Mouse (Mus musculus): ENCODE measurements around the gene Carmil1. TPM values are rescaled to one million over a fixed set of nuclear protein-coding genes. Genes with fewer than 3 reads are reported as not detected.

Carmil1 gene
- 51.2 and 51.7 TPM in 2 replicates for polyA plus RNA-seq (2015; fragmentation: Nextera tagmentation; extraction: Ambion mirVana)

DNA sequence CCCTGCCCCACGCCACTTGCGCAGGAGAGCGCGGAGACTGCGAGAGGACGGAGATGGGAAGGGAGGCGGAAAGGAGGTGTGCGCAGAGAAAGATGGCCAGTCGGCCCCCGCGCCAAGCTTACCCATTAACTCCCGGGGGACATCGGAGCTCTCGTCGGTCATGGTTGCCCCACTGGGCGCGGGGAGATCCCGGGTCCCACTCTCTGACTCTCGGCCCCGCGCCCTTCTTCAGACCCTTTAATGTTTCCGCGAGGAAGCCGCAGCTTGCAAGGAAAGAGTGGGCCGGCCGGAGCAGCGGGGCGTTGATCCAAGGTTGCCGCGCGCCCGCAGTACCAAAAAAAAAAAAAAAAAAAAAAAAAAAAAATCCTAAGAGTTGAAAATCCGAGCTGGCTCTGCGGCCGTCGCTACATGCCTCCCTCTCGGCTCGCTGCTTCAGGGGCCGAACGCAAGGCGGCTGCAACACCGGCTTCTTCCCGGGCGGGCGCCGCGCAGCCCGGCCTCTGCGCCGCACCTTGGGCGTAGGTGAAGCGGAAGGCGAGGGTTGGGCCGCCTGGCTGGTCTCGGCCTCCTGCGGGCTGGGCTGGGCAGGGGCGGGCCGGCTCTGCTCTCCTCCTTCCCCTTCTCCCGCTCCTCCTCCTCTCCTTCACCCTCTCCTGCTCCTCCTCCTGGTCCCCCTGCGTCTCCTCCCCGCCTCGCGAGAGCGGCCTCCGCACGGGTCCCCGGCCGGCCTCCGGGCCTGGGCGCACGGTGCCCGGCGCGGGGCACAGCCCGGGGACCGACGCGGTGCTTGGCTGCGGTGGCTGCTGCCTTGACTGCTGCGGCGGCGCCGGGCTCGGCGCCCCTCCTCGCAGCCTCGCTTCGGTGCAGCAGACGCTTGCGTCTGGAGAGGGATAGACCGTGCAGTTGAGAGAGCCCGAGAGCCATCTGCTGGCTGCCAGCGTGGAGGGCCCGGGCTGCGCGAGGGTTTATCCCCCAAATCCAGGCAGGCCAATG is at the start of gene Carmil1:
Gene Carmil1, minus strand, starts transcription at position 357 of the 993 bp plus-strand sequence.
- Histone ChIP-seq H3K27me3 (ENCODE audit: control insufficient read depth, insufficient read depth, low read depth, low read length) (no peaks in the 10 kb centered on the region), H3K4me1 (replicated peaks; ENCODE audit: control insufficient read depth, insufficient read depth, low read length) (peaks cover 7% of the 10 kb centered on the region), H3K4me3 (ENCODE audit: low read length) (peak within 1 kb of the TSS; percentile 75), H3K9me3 (ENCODE audit: control insufficient read depth, low read length) (no peaks in the 10 kb centered on the region), H3K9ac (ENCODE audit: low read length) (peak within 1 kb of the TSS; percentile 84), H3K4me2 (ENCODE audit: low read depth, low read length) (peak within 1 kb of the TSS; percentile 89), H3K36me3 (ENCODE audit: control insufficient read depth, insufficient read depth, low read length) (no peaks in the 10 kb centered on the region), H3K27ac (ENCODE audit: low read length) (peak within 1 kb of the TSS; percentile 96)
- 0% methylated on average over 90 of the region's 96 CpGs for WGBS
- ATAC-seq (ENCODE audit: low read depth), result peak; percentile 98

GRCm38 (mm10) chr13:24330128-24330527 is 49.5 kb upstream of the Carmil1 start:
- no peak for ATAC-seq (ENCODE audit: low read depth)
- WGBS, result 72% methylated on average over 4 of the region's 4 CpGs
- H3K4me3 ChIP-seq (ENCODE audit: low read length), result no peak overlapping the region

DNA sequence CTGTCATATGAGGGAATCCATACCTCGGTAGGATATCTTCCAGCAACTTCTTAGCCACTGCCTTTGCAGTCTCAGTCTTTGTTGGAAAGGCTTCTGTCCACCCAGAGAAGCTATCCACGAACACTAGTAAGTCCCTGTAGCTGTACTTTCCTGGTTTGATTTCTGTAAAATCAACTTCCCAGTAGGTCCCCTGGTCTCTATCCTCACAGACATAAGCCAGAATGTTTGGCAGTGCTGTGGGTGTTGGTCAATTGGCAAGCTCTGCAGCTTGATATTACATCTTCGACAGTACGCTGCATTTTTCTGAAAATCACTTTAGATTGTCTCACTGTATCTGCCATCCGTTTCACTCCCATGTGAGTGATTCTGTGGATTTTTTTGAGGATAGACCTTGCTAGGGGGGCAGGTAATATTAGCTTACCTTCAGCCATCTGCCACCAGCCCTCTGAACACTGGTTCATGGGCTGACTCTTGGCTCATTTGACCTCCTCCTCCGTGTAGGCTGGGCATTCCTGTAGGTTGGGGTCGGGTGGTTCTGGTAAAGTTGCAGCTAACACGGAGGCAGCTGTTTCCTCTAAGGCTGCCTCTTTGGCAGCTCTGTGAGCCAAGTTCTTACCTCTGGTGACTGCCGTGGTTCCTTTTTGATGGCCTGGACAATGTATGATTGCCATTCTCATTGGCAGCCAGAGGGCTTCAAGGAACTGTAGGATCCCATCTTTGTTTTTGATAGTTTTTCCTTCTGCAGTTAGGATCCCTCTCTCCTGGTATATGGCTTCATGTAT is 47.6 kb upstream of the Carmil1 start:
- 72% methylated on average over 9 of the region's 9 CpGs for WGBS
- no peak for ATAC-seq (ENCODE audit: low read depth)
- no peaks in the 10 kb centered on the region for H3K36me3 ChIP-seq (ENCODE audit: control insufficient read depth, insufficient read depth, low read length)

More at GRCm38 (mm10) chr13:24330128-24330527, 49.5 kb upstream of the Carmil1 start:
- Histone ChIP-seq H3K36me3 (ENCODE audit: control insufficient read depth, insufficient read depth, low read length) (no peaks in the 10 kb centered on the region), H3K9me3 (ENCODE audit: control insufficient read depth, low read length) (no peaks in the 10 kb centered on the region), H3K27ac (ENCODE audit: low read length) (no peak overlapping the region), H3K4me1 (replicated peaks; ENCODE audit: control insufficient read depth, insufficient read depth, low read length) (no peaks in the 10 kb centered on the region), H3K4me2 (ENCODE audit: low read depth, low read length) (no peak overlapping the region), H3K9ac (ENCODE audit: low read length) (no peak overlapping the region), H3K27me3 (ENCODE audit: control insufficient read depth, insufficient read depth, low read depth, low read length) (no peaks in the 10 kb centered on the region)

GRCm38 (mm10) chr13:24327201-24327600 is 46.6 kb upstream of the Carmil1 start, which contains the start of gene Cmah:
TSS of gene Cmah (plus strand) at chr13:24327404.
- ATAC-seq (ENCODE audit: low read depth), result no peak
- WGBS, result 77% methylated on average over 5 of the region's 5 CpGs
- Histone ChIP-seq H3K36me3 (ENCODE audit: control insufficient read depth, insufficient read depth, low read length) (no peaks in the 10 kb centered on the region), H3K9me3 (ENCODE audit: control insufficient read depth, low read length) (no peaks in the 10 kb centered on the region), H3K4me1 (replicated peaks; ENCODE audit: control insufficient read depth, insufficient read depth, low read length) (no peaks in the 10 kb centered on the region), H3K27me3 (ENCODE audit: control insufficient read depth, insufficient read depth, low read depth, low read length) (no peaks in the 10 kb centered on the region), H3K4me3 (ENCODE audit: low read length) (no peak within 1 kb of the TSS), H3K4me2 (ENCODE audit: low read depth, low read length) (no peak within 1 kb of the TSS), H3K9ac (ENCODE audit: low read length) (no peak within 1 kb of the TSS), H3K27ac (ENCODE audit: low read length) (no peak within 1 kb of the TSS)

More for the DNA sequence above, 47.6 kb upstream of the Carmil1 start:
- Histone ChIP-seq H3K9me3 (ENCODE audit: control insufficient read depth, low read length) (no peaks in the 10 kb centered on the region), H3K4me3 (ENCODE audit: low read length) (no peak overlapping the region), H3K4me1 (replicated peaks; ENCODE audit: control insufficient read depth, insufficient read depth, low read length) (no peaks in the 10 kb centered on the region), H3K9ac (ENCODE audit: low read length) (no peak overlapping the region), H3K4me2 (ENCODE audit: low read depth, low read length) (no peak overlapping the region), H3K27ac (ENCODE audit: low read length) (no peak overlapping the region), H3K27me3 (ENCODE audit: control insufficient read depth, insufficient read depth, low read depth, low read length) (no peaks in the 10 kb centered on the region)

DNA sequence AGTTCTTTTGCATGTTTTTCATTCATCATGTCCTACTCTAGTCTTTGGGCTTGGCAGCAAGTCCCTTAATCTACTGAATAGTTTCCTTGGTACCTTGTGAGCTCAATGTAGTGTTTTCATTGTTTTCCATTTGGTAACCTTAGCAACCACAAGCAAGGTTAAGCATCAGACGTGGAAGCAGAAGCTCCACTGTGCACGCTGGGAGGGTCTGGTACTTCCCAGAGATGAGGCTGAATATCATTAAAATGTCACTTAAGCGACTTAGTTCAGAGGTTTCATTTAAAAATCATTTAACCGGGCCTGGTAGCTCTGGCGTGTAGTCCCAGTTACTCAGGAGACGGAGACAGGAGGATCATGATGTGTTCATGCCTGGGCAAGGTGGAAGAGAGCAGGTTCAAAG is 40.7 kb upstream of the Carmil1 start:
- ATAC-seq (ENCODE audit: low read depth), result no peak
- Histone ChIP-seq H3K4me3 (ENCODE audit: low read length) (no peak overlapping the region), H3K9me3 (ENCODE audit: control insufficient read depth, low read length) (no peaks in the 10 kb centered on the region), H3K9ac (ENCODE audit: low read length) (no peak overlapping the region), H3K27me3 (ENCODE audit: control insufficient read depth, insufficient read depth, low read depth, low read length) (no peaks in the 10 kb centered on the region), H3K27ac (ENCODE audit: low read length) (no peak overlapping the region), H3K4me1 (replicated peaks; ENCODE audit: control insufficient read depth, insufficient read depth, low read length) (no peaks in the 10 kb centered on the region), H3K36me3 (ENCODE audit: control insufficient read depth, insufficient read depth, low read length) (no peaks in the 10 kb centered on the region), H3K4me2 (ENCODE audit: low read depth, low read length) (no peak overlapping the region)
- WGBS, result 71% methylated on average over 6 of the region's 6 CpGs

GRCm38 (mm10) chr13:24318618-24319017 is 38.0 kb upstream of the Carmil1 start:
- no peak overlapping the region for H3K4me3 ChIP-seq (ENCODE audit: low read length)
- no peak for ATAC-seq (ENCODE audit: low read depth)
- WGBS, result 11% methylated on average over 4 of the region's 4 CpGs
- no peaks in the 10 kb centered on the region for H3K9me3 ChIP-seq (ENCODE audit: control insufficient read depth, low read length)
- H3K9ac ChIP-seq (ENCODE audit: low read length), result no peak overlapping the region
- no peaks in the 10 kb centered on the region for H3K4me1 ChIP-seq (replicated peaks; ENCODE audit: control insufficient read depth, insufficient read depth, low read length)
- no peak overlapping the region for H3K4me2 ChIP-seq (ENCODE audit: low read depth, low read length)
- H3K27me3 ChIP-seq (ENCODE audit: control insufficient read depth, insufficient read depth, low read depth, low read length), result no peaks in the 10 kb centered on the region
- no peaks in the 10 kb centered on the region for H3K36me3 ChIP-seq (ENCODE audit: control insufficient read depth, insufficient read depth, low read length)
- no peak overlapping the region for H3K27ac ChIP-seq (ENCODE audit: low read length)

DNA sequence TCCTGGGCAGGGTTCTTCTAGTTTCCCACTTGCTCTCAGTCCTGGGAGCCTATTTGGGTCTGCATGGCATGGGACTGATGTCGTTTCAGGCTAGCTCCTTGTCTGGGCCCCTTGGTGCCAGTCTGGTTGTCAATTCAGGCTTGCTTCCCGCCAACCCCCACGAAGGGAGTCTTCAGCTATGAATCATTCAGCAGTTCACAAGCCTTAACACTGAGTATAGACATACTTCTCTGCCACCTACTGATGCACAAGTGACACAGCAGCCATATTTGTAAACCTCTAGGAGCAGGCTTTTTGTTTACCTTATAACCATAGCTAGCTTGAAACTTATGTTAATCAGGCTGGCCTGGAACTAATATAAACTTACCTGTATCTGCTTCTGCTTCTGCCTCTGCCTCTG is 36.0 kb upstream of the Carmil1 start:
- ATAC-seq (ENCODE audit: low read depth), result no peak
- no peak overlapping the region for H3K4me2 ChIP-seq (ENCODE audit: low read depth, low read length)
- H3K9me3 ChIP-seq (ENCODE audit: control insufficient read depth, low read length), result no peaks in the 10 kb centered on the region
- WGBS, result 69% methylated on average over 3 of the region's 3 CpGs
- H3K4me3 ChIP-seq (ENCODE audit: low read length), result no peak overlapping the region
- no peak overlapping the region for H3K27ac ChIP-seq (ENCODE audit: low read length)
- H3K4me1 ChIP-seq (replicated peaks; ENCODE audit: control insufficient read depth, insufficient read depth, low read length), result no peaks in the 10 kb centered on the region
- H3K36me3 ChIP-seq (ENCODE audit: control insufficient read depth, insufficient read depth, low read length), result no peaks in the 10 kb centered on the region
- H3K9ac ChIP-seq (ENCODE audit: low read length), result no peak overlapping the region
- H3K27me3 ChIP-seq (ENCODE audit: control insufficient read depth, insufficient read depth, low read depth, low read length), result no peaks in the 10 kb centered on the region

GRCm38 (mm10) chr13:24311011-24311940 is 30.7 kb upstream of the Carmil1 start:
- Histone ChIP-seq H3K27ac (ENCODE audit: low read length) (no peak overlapping the region), H3K4me1 (replicated peaks; ENCODE audit: control insufficient read depth, insufficient read depth, low read length) (no peaks in the 10 kb centered on the region), H3K9ac (ENCODE audit: low read length) (no peak overlapping the region), H3K27me3 (ENCODE audit: control insufficient read depth, insufficient read depth, low read depth, low read length) (no peaks in the 10 kb centered on the region), H3K4me2 (ENCODE audit: low read depth, low read length) (no peak overlapping the region), H3K4me3 (ENCODE audit: low read length) (no peak overlapping the region), H3K9me3 (ENCODE audit: control insufficient read depth, low read length) (no peaks in the 10 kb centered on the region), H3K36me3 (ENCODE audit: control insufficient read depth, insufficient read depth, low read length) (no peaks in the 10 kb centered on the region)
- ATAC-seq (ENCODE audit: low read depth), result no peak
- WGBS, result 71% methylated on average over 8 of the region's 8 CpGs

Measured in lung, embryonic 16.5 days (tissue).